Mouse (Mus musculus) stomach, embryonic 15.5 days (tissue): ENCODE results near the gene Birc6. TPM values are rescaled to one million over a fixed set of nuclear protein-coding genes. Genes with fewer than 3 reads are reported as not detected.
A peak's percentile ranks its signal among the peaks of the same experiment; 100 is the strongest.

Source experiments
- ATAC-seq: fragments of 200-750 bp; cut with Nextera tagmentation; 2 replicates; pipeline ENCODE4 v1.8.0; 2017; ENCODE audit warnings: low read depth, moderate number of reproducible peaks, moderate TSS enrichment; ENCODE audit not compliant: insufficient read depth, low FRiP score
- H3K27ac ChIP-seq: fragments of 300-500 bp; sonication (generic); 2 replicates; pipeline ENCODE4 v1.5.1; 2015; ENCODE audit warnings: mild to moderate bottlenecking, inconsistent platforms
- H3K27me3 ChIP-seq: fragments of 300-500 bp; sonication (generic); replicated peaks from 2 replicates; pipeline ENCODE4 v1.6.1; 2015; ENCODE audit warnings: inconsistent platforms
- H3K36me3 ChIP-seq: fragments of 300-500 bp; sonication (generic); 2 replicates; pipeline ENCODE4 v1.6.1; 2015; ENCODE audit warnings: inconsistent platforms
- H3K4me1 ChIP-seq: fragments of 300-500 bp; sonication (generic); 2 replicates; pipeline ENCODE4 v1.6.1; 2015; ENCODE audit warnings: inconsistent platforms
- H3K4me2 ChIP-seq: fragments of 300-500 bp; sonication (generic); 2 replicates; pipeline ENCODE4 v1.6.1; 2015; ENCODE audit warnings: mild to moderate bottlenecking, inconsistent platforms
- H3K4me3 ChIP-seq: fragments of 300-500 bp; sonication (generic); replicated peaks from 2 replicates; pipeline ENCODE4 v1.5.1; 2015; ENCODE audit warnings: inconsistent platforms
- H3K9ac ChIP-seq: fragments of 300-500 bp; sonication (generic); 2 replicates; pipeline ENCODE4 v1.6.1; 2015; ENCODE audit warnings: inconsistent platforms
- H3K9me3 ChIP-seq: fragments of 300-500 bp; sonication (generic); 2 replicates; pipeline ENCODE4 v1.6.1; 2016; ENCODE audit warnings: inconsistent platforms
- whole genome bisulfite sequencing: fragments of 180-500 bp; shearing (Covaris S2); methylation state at CpG from one replicate; pipeline ENCODE4 v1.1.7; 2015; 5-methylcytosine and 5-hydroxymethylcytosine counted together
- polyA plus RNA-seq: library from polyadenylated mRNA; unstranded; fragments of >200 nt; fragmentation: Nextera tagmentation; extraction: Ambion mirVana; gene quantifications from 2 replicates; pipeline ENCODE4 v1.2.1, GENCODE M21; 2015

The Birc6 gene
- polyA plus RNA-seq, 1 experiment from 2014 or later = 81.8 TPM

GRCm38 (mm10) chr17:74715128-74715527 is 187.0 kb downstream of the Birc6 start:
- H3K9me3 ChIP-seq = no peaks in the 10 kb centered on the region
- H3K36me3 ChIP-seq = no peaks in the 10 kb centered on the region
- H3K4me1 ChIP-seq = no peaks in the 10 kb centered on the region
- H3K9ac ChIP-seq = no peak overlapping the region
- ATAC-seq = no peak
- H3K4me3 ChIP-seq = no peak overlapping the region
- H3K4me2 ChIP-seq = no peak overlapping the region
- 57% methylated on average over 3 of the region's 3 CpGs for WGBS
- H3K27ac ChIP-seq = no peak overlapping the region
- H3K27me3 ChIP-seq = no peaks in the 10 kb centered on the region

GRCm38 (mm10) chr17:74715724-74716123 is 187.6 kb downstream of the Birc6 start:
- H3K9ac ChIP-seq = no peak overlapping the region
- no peak for ATAC-seq
- no peaks in the 10 kb centered on the region for H3K9me3 ChIP-seq
- 50% methylated on average over 1 of the region's 1 CpGs for WGBS
- no peak overlapping the region for H3K27ac ChIP-seq
- H3K27me3 ChIP-seq = no peaks in the 10 kb centered on the region
- H3K4me1 ChIP-seq = no peaks in the 10 kb centered on the region
- H3K4me3 ChIP-seq = no peak overlapping the region
- no peaks in the 10 kb centered on the region for H3K36me3 ChIP-seq
- H3K4me2 ChIP-seq = no peak overlapping the region

GRCm38 (mm10) chr17:74716643-74717042 is 188.5 kb downstream of the Birc6 start:
- H3K4me1 ChIP-seq = no peaks in the 10 kb centered on the region
- no peak overlapping the region for H3K4me3 ChIP-seq
- no peak overlapping the region for H3K27ac ChIP-seq
- no peaks in the 10 kb centered on the region for H3K9me3 ChIP-seq
- WGBS = 41% methylated on average over 3 of the region's 3 CpGs
- no peaks in the 10 kb centered on the region for H3K36me3 ChIP-seq
- no peaks in the 10 kb centered on the region for H3K27me3 ChIP-seq
- H3K4me2 ChIP-seq = peak overlapping the region; percentile 75
- ATAC-seq = no peak
- H3K9ac ChIP-seq = no peak overlapping the region

GRCm38 (mm10) chr17:74717091-74717617 is 189.1 kb downstream of the Birc6 start:
- Histone ChIP-seq H3K4me3 (peak overlapping the region; percentile 67), H3K4me1 (no peaks in the 10 kb centered on the region), H3K27ac (no peak overlapping the region; the same call in 1 of the 2 replicates), H3K4me2 (peak overlapping the region; percentile 75), H3K27me3 (no peaks in the 10 kb centered on the region), H3K36me3 (peaks cover 3% of the 10 kb centered on the region; the same call in 1 of the 2 replicates), H3K9me3 (no peaks in the 10 kb centered on the region), H3K9ac (peak overlapping the region; percentile 44; the same call in 1 of the 2 replicates)
- ATAC-seq = no peak
- 8% methylated on average over 14 of the region's 14 CpGs for WGBS

GRCm38 (mm10) chr17:74717618-74718151 is 189.6 kb downstream of the Birc6 start, which contains the start of gene Ttc27:
Gene Ttc27, plus strand, starts transcription at chr17:74717732.
- no peak within 1 kb of the TSS; the same call in 1 of the 2 replicates for H3K27ac ChIP-seq
- H3K9ac ChIP-seq = peak within 1 kb of the TSS; percentile 47; the same call in 1 of the 2 replicates
- H3K4me3 ChIP-seq = peak within 1 kb of the TSS; percentile 67
- under 1% methylated on average over 31 of the region's 31 CpGs for WGBS
- no peaks in the 10 kb centered on the region for H3K9me3 ChIP-seq
- peaks cover 3% of the 10 kb centered on the region; the same call in 1 of the 2 replicates for H3K36me3 ChIP-seq
- no peaks in the 10 kb centered on the region for H3K4me1 ChIP-seq
- ATAC-seq = peak; percentile 90
- no peaks in the 10 kb centered on the region for H3K27me3 ChIP-seq
- peak within 1 kb of the TSS; percentile 75 for H3K4me2 ChIP-seq

GRCm38 (mm10) chr17:74732872-74733271 is 204.8 kb downstream of the Birc6 start:
- Histone ChIP-seq H3K27ac (no peak overlapping the region), H3K9ac (no peak overlapping the region), H3K27me3 (no peaks in the 10 kb centered on the region), H3K4me2 (no peak overlapping the region), H3K4me3 (no peak overlapping the region), H3K36me3 (peaks cover 11% of the 10 kb centered on the region; the same call in 1 of the 2 replicates), H3K4me1 (no peaks in the 10 kb centered on the region), H3K9me3 (no peaks in the 10 kb centered on the region)
- no peak for ATAC-seq

GRCm38 (mm10) chr17:74735392-74735791 is 207.3 kb downstream of the Birc6 start:
- no peak for ATAC-seq
- Histone ChIP-seq H3K4me3 (no peak overlapping the region), H3K27ac (no peak overlapping the region), H3K4me1 (no peaks in the 10 kb centered on the region), H3K36me3 (peaks cover 14% of the 10 kb centered on the region; the same call in 1 of the 2 replicates), H3K27me3 (no peaks in the 10 kb centered on the region), H3K4me2 (no peak overlapping the region), H3K9me3 (no peaks in the 10 kb centered on the region), H3K9ac (no peak overlapping the region)
- WGBS = 89% methylated on average over 11 of the region's 11 CpGs

GRCm38 (mm10) chr17:74749659-74750058 is 221.6 kb downstream of the Birc6 start:
- no peaks in the 10 kb centered on the region for H3K27me3 ChIP-seq
- H3K36me3 ChIP-seq = no peaks in the 10 kb centered on the region
- ATAC-seq = no peak

GRCm38 (mm10) chr17:74751026-74751425 is 222.9 kb downstream of the Birc6 start:
- H3K27me3 ChIP-seq = no peaks in the 10 kb centered on the region
- no peaks in the 10 kb centered on the region for H3K4me1 ChIP-seq
- H3K36me3 ChIP-seq = no peaks in the 10 kb centered on the region
- H3K4me2 ChIP-seq = no peak overlapping the region
- H3K27ac ChIP-seq = no peak overlapping the region
- no peaks in the 10 kb centered on the region for H3K9me3 ChIP-seq
- no peak overlapping the region for H3K4me3 ChIP-seq
- no peak overlapping the region for H3K9ac ChIP-seq
- WGBS = 86% methylated on average over 4 of the region's 4 CpGs
- no peak for ATAC-seq

More at GRCm38 (mm10) chr17:74749659-74750058, 221.6 kb downstream of the Birc6 start:
- no peak overlapping the region for H3K4me3 ChIP-seq
- no peak overlapping the region for H3K4me2 ChIP-seq
- no peaks in the 10 kb centered on the region for H3K4me1 ChIP-seq
- no peak overlapping the region for H3K9ac ChIP-seq
- 65% methylated on average over 1 of the region's 1 CpGs for WGBS
- H3K27ac ChIP-seq = no peak overlapping the region
- no peaks in the 10 kb centered on the region for H3K9me3 ChIP-seq

Other genes with a start within 250 kb of the Birc6 start
- gene Memo1, start 232.8 kb upstream of the Birc6 start, polyA plus RNA-seq = 83.1 and 84.7 TPM in 2 replicates
- 224 and 239 TPM in 2 replicates for gene Dpy30, start 204.4 kb upstream of the Birc6 start, polyA plus RNA-seq
- 15.9 and 16.9 TPM in 2 replicates for gene Spast, start 189.3 kb upstream of the Birc6 start, polyA plus RNA-seq
- 39.8 and 41.2 TPM in 2 replicates for gene Slc30a6, start 132.7 kb upstream of the Birc6 start, polyA plus RNA-seq
- gene Nlrc4, start 69.2 kb upstream of the Birc6 start, polyA plus RNA-seq = 2.9 TPM in 2 replicates
- gene Yipf4, start 38.8 kb upstream of the Birc6 start, polyA plus RNA-seq = 67.7 and 78.4 TPM in 2 replicates
- 21.6 and 22.3 TPM in 2 replicates for gene Ttc27, start 189.4 kb downstream of the Birc6 start, polyA plus RNA-seq